8 mouse cellular contexts compared by ENCODE assay signal in genomic region chr3:88630849-88631341, GRCm38 (mm10). TPM values are rescaled to one million over a fixed set of nuclear protein-coding genes. Genes with fewer than 3 reads are reported as not detected.
A peak's percentile ranks its signal among the peaks of the same experiment; 100 is the strongest.
DNase-seq lines count a peak whose midpoint lies in the region; ATAC-seq lines count a peak whose summit lies in the region.

No protein-coding gene starts in this region.

- no peaks in the 10 kb centered on the region for H3K27me3 ChIP-seq in embryonic facial prominence, embryonic 15.5 days
- H3K27me3 ChIP-seq in forebrain, embryonic 10.5 days (ENCODE audit: poor library complexity, severe bottlenecking) = no peaks in the 10 kb centered on the region

- H3K4me3 ChIP-seq in embryonic facial prominence, embryonic 15.5 days (replicated peaks) = no peak overlapping the region
- H3K4me3 ChIP-seq in forebrain, embryonic 10.5 days = no peak overlapping the region

- no peaks in the 10 kb centered on the region for H3K9me3 ChIP-seq in embryonic facial prominence, embryonic 15.5 days (replicated peaks)
- H3K9me3 ChIP-seq in forebrain, embryonic 10.5 days = no peaks in the 10 kb centered on the region

- no peak overlapping the region for H3K9ac ChIP-seq in embryonic facial prominence, embryonic 15.5 days

- 71% methylated on average over 6 of the region's 6 CpGs for WGBS in embryonic facial prominence, embryonic 15.5 days
- WGBS in forebrain, embryonic 10.5 days = 82% methylated on average over 6 of the region's 6 CpGs

- DNase-seq in layer of hippocampus, adult 18-20 months (ENCODE audit: low spot score in 2 of 2) = peak; percentile 74 to 87
- no peak for DNase-seq in layer of hippocampus, adult 11-12 months (ENCODE audit: low spot score)
- DNase-seq in kidney, postnatal 36 days = peak; percentile 64 to 68
- DNase-seq in right cerebral cortex, adult 18-20 months = peak; percentile 82
- no peak for DNase-seq in forebrain, embryonic 10.5 days (ENCODE audit: extremely low spot score, low spot score)
- DNase-seq in urinary bladder, postnatal 10 days (ENCODE audit: low spot score) = no peak
- no peak for DNase-seq in adrenal gland, postnatal 25 days

- peak overlapping the region; percentile 40 for H3K27ac ChIP-seq in embryonic facial prominence, embryonic 15.5 days (replicated peaks)
- H3K27ac ChIP-seq in forebrain, embryonic 10.5 days = no peak overlapping the region

- peaks cover 67% of the 10 kb centered on the region for H3K36me3 ChIP-seq in embryonic facial prominence, embryonic 15.5 days
- peaks cover 99% of the 10 kb centered on the region for H3K36me3 ChIP-seq in forebrain, embryonic 10.5 days (replicated peaks)

- no peak for ATAC-seq in embryonic facial prominence, embryonic 15.5 days (ENCODE audit: insufficient number of reproducible peaks, low FRiP score, low TSS enrichment, low read depth)

- H3K4me2 ChIP-seq in embryonic facial prominence, embryonic 15.5 days (replicated peaks) = no peak overlapping the region

- peaks cover 29% of the 10 kb centered on the region; the same call in 1 of the 2 replicates for H3K4me1 ChIP-seq in embryonic facial prominence, embryonic 15.5 days
- H3K4me1 ChIP-seq in forebrain, embryonic 10.5 days = peaks cover 44% of the 10 kb centered on the region

RNA-seq across cellular contexts. Expression of gene Rxfp4, which starts 22.0 kb away (rescaled TPM):
- total RNA-seq in layer of hippocampus, adult 18-20 months (2021) = not detected
- polyA plus RNA-seq in embryonic facial prominence, embryonic 15.5 days (2015; fragmentation: Nextera tagmentation; extraction: Ambion mirVana) = not detected in 2 replicates
- polyA plus RNA-seq in forebrain, embryonic 10.5 days (2016; fragmentation: Nextera tagmentation; extraction: Ambion mirVana) = not detected in 2 replicates
- not detected in 2 replicates for total RNA-seq in adrenal gland, postnatal 25 days (2021)

RNA-seq across cellular contexts. Expression of gene Arhgef2, which starts 25.1 kb away (rescaled TPM):
- total RNA-seq in layer of hippocampus, adult 18-20 months (2021) = 100 to 1,000 TPM; 237 to 255 TPM
- 96.6 and 97.9 TPM in 2 replicates for polyA plus RNA-seq in embryonic facial prominence, embryonic 15.5 days (2015; fragmentation: Nextera tagmentation; extraction: Ambion mirVana)
- 79.3 and 92.6 TPM in 2 replicates for polyA plus RNA-seq in forebrain, embryonic 10.5 days (2016; fragmentation: Nextera tagmentation; extraction: Ambion mirVana)
- total RNA-seq in adrenal gland, postnatal 25 days (2021) = 35.4 and 35.9 TPM in 2 replicates

RNA-seq across cellular contexts. Expression of gene Khdc4, which starts 54.7 kb away (rescaled TPM):
- total RNA-seq in layer of hippocampus, adult 18-20 months (2021) = 10 to 100 TPM; 49.3 to 59.6 TPM
- polyA plus RNA-seq in embryonic facial prominence, embryonic 15.5 days (2015; fragmentation: Nextera tagmentation; extraction: Ambion mirVana) = 78.6 and 91.4 TPM in 2 replicates
- polyA plus RNA-seq in forebrain, embryonic 10.5 days (2016; fragmentation: Nextera tagmentation; extraction: Ambion mirVana) = 86.3 and 97.3 TPM in 2 replicates
- 64.9 and 69.4 TPM in 2 replicates for total RNA-seq in adrenal gland, postnatal 25 days (2021)

RNA-seq across cellular contexts. Expression of gene Ssr2, which starts 55.2 kb away (rescaled TPM):
- total RNA-seq in layer of hippocampus, adult 18-20 months (2021) = 10 to 100 TPM; 91.5 to 97.2 TPM
- polyA plus RNA-seq in embryonic facial prominence, embryonic 15.5 days (2015; fragmentation: Nextera tagmentation; extraction: Ambion mirVana) = 339 and 341 TPM in 2 replicates
- polyA plus RNA-seq in forebrain, embryonic 10.5 days (2016; fragmentation: Nextera tagmentation; extraction: Ambion mirVana) = 174 and 188 TPM in 2 replicates
- 199 and 214 TPM in 2 replicates for total RNA-seq in adrenal gland, postnatal 25 days (2021)

Comparison
In these comparisons a context has a peak if more than half of its experiments do, and no peak if none do; other contexts are left out.
1. DNase-seq: peak in layer of hippocampus, adult 18-20 months (2 of 2), kidney, postnatal 36 days (2 of 2) and right cerebral cortex, adult 18-20 months (single experiment); none in layer of hippocampus, adult 11-12 months (single experiment), forebrain, embryonic 10.5 days (single experiment), urinary bladder, postnatal 10 days (single experiment) and adrenal gland, postnatal 25 days (single experiment).